Mouse (Mus musculus) kidney, embryonic 14.5 days (tissue): ENCODE measurements around the gene Tfpt. TPM values are rescaled to one million over a fixed set of nuclear protein-coding genes. Genes with fewer than 3 reads are reported as not detected.

Source experiments
- ATAC-seq: fragments of 200-750 bp; cut with Nextera tagmentation; 2 replicates; pipeline ENCODE4 v1.8.0; 2017; ENCODE audit warnings: moderate number of reproducible peaks, mild to moderate bottlenecking, moderate TSS enrichment, moderate library complexity; ENCODE audit not compliant: low FRiP score, low TSS enrichment
- H3K27ac ChIP-seq: fragments of 300-500 bp; sonication (generic); 2 replicates; pipeline ENCODE4 v1.5.1; 2014; ENCODE audit warnings: low read depth, mild to moderate bottlenecking, low read length, moderate library complexity, mixed read lengths
- H3K27me3 ChIP-seq: fragments of 300-500 bp; sonication (generic); 2 replicates; pipeline ENCODE4 v1.6.1; 2014; ENCODE audit warnings: mild to moderate bottlenecking, low read length; ENCODE audit not compliant: control insufficient read depth, insufficient read depth
- H3K36me3 ChIP-seq: fragments of 300-500 bp; sonication (generic); 2 replicates; pipeline ENCODE4 v1.6.1; 2014; ENCODE audit warnings: low read length, mixed read lengths; ENCODE audit not compliant: control insufficient read depth, insufficient read depth
- H3K4me1 ChIP-seq: fragments of 300-500 bp; sonication (generic); 2 replicates; pipeline ENCODE4 v1.6.1; 2014; ENCODE audit warnings: low read length, mixed read lengths; ENCODE audit not compliant: control insufficient read depth, insufficient read depth
- H3K4me2 ChIP-seq: fragments of 300-500 bp; sonication (generic); replicated peaks from 2 replicates; pipeline ENCODE4 v1.6.1; 2014; ENCODE audit warnings: low read depth, mild to moderate bottlenecking, low read length
- H3K4me3 ChIP-seq: fragments of 300-500 bp; sonication (generic); 2 replicates; pipeline ENCODE4 v1.5.1; 2014; ENCODE audit warnings: mild to moderate bottlenecking, low read length
- H3K9ac ChIP-seq: fragments of 300-500 bp; sonication (generic); 2 replicates; pipeline ENCODE4 v1.6.1; 2014; ENCODE audit warnings: low read depth, mild to moderate bottlenecking, low read length, moderate library complexity
- H3K9me3 ChIP-seq: fragments of 300-500 bp; sonication (generic); 2 replicates; pipeline ENCODE4 v1.6.1; 2016; ENCODE audit warnings: low read length; ENCODE audit not compliant: control insufficient read depth
- WGBS: fragments of 180-500 bp; shearing (Covaris S2); extraction: QIAGEN DNeasy Blood & Tissue Kit; methylation state at CpG from one replicate; pipeline ENCODE4 v1.1.7; 2014; 5-methylcytosine and 5-hydroxymethylcytosine counted together
- polyA plus RNA-seq: library from polyadenylated mRNA; unstranded; fragments of >200 nt; fragmentation: Nextera tagmentation; extraction: Ambion mirVana; gene quantifications from 2 replicates; pipeline ENCODE4 v1.2.1, GENCODE M21; 2014

Tfpt gene
- polyA plus RNA-seq, 1 experiment from 2014 or later, result 24.2 TPM

DNA sequence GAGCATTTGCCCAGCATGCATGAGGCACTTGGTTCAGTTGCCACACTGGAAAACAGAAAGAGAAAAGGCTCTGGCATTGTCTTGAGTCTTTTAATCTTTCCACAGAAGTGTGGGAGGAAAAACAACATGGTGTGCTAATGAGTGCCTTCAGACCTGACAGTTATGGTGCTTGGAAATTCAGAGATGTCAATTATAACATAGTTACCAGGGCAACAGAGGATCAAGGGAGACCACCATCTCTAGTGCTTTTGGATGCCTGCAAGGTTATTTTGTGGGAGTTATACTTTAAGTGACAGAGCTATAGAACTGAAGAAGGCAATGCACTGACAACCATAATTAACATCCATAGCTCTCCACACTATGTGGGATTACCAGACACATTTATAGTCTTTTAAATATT, 35.9 kb downstream of the Tfpt start:
- Histone ChIP-seq H3K27ac (no peak overlapping the region), H3K9me3 (no peaks in the 10 kb centered on the region), H3K27me3 (no peaks in the 10 kb centered on the region), H3K4me1 (no peaks in the 10 kb centered on the region), H3K4me3 (no peak overlapping the region), H3K36me3 (no peaks in the 10 kb centered on the region), H3K9ac (no peak overlapping the region), H3K4me2 (no peak overlapping the region)
- ATAC-seq, result no peak

DNA sequence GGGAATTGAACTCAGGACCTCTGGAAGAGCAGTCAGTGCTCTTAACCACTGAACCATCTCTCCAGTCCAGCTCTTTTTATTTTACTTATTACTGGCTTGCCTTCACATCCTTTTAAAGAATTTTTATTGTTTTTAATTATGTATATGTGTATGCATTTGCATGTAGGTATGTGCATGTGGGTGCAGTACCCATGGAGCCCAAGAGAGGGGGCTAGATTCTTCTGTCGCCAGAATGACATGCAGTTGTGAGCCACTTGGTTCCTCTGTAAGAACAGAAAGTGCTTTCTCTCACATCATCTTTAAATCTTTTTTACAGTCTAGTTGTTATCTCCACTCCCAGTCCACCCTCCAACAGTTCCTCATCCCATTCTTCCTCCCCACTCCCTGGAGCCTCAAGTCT, 38.2 kb downstream of the Tfpt start:
- no peak overlapping the region for H3K27ac ChIP-seq

DNA sequence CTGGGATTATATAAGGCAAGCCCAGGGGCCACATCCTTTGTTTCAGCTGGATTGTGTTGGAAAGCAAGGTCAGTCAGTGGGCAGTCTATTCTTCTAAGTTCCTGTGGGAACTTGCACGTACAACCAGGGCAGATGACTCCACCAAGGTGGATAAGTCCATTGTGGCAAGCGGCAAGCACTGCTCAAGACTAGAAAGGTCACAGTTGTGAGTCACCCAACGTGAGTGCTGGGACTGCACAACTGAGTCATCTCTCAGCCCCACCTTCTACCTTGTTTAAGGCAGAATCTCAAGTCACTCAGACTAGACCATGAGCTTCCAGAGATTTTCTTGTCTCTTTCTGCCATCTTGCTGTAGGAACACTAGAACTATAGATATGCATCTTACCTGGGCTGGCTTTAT, 39.2 kb downstream of the Tfpt start:
- H3K4me2 ChIP-seq, result no peak overlapping the region
- WGBS, result 79% methylated on average over 3 of the region's 3 CpGs
- no peak for ATAC-seq

More for the DNA sequence above, 38.2 kb downstream of the Tfpt start:
- Histone ChIP-seq H3K4me3 (no peak overlapping the region), H3K27me3 (no peaks in the 10 kb centered on the region), H3K4me2 (no peak overlapping the region), H3K4me1 (no peaks in the 10 kb centered on the region), H3K9ac (no peak overlapping the region), H3K9me3 (no peaks in the 10 kb centered on the region), H3K36me3 (no peaks in the 10 kb centered on the region)
- no peak for ATAC-seq
- 85% methylated on average over 1 of the region's 1 CpGs for WGBS

DNA sequence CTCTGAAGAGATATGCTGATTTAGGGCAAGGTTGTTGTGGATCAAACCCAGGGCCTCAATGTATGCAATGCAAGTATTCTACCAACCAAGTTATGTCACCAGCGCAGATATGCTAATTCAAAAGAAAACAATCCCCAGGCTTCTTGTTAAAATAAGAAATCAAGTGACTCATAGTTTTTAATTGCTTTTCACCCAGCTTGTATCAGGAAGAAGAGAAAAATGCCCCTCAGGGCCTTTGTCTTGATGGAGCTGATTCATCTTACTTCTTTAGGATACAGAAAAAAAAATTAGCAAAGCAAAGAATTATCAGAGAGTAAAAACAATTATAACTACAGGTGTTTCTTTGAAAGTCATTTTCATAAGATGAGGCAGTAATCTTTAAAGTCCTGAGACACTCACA, 42.4 kb downstream of the Tfpt start:
- 68% methylated on average over 1 of the region's 1 CpGs for WGBS
- no peaks in the 10 kb centered on the region for H3K4me1 ChIP-seq
- H3K27me3 ChIP-seq, result no peaks in the 10 kb centered on the region
- no peak overlapping the region for H3K27ac ChIP-seq
- ATAC-seq, result no peak
- H3K4me2 ChIP-seq, result no peak overlapping the region
- H3K4me3 ChIP-seq, result no peak overlapping the region
- no peaks in the 10 kb centered on the region for H3K9me3 ChIP-seq
- no peak overlapping the region for H3K9ac ChIP-seq
- H3K36me3 ChIP-seq, result no peaks in the 10 kb centered on the region

More for the DNA sequence above, 39.2 kb downstream of the Tfpt start:
- Histone ChIP-seq H3K27ac (no peak overlapping the region), H3K9me3 (no peaks in the 10 kb centered on the region), H3K27me3 (no peaks in the 10 kb centered on the region), H3K36me3 (no peaks in the 10 kb centered on the region), H3K9ac (no peak overlapping the region), H3K4me3 (no peak overlapping the region), H3K4me1 (no peaks in the 10 kb centered on the region)

DNA sequence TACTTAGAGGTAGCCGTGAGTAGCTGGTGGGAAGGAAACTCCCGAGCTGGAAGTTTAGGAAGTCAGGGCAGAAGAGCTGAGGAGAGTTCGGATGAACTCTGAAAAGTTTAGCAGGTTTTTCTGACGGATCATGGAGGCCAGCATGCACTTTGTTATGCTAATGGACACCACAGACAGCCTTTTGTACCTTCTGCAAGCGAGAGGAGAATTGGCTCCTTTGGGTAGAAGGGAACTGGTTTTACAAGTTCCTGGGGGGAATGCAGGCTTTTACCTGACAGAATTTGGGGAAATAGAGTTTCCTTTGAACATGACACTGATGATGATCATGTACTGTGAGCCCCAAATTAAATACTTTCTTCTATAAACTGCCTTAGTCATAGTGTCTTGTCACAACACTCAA, 43.5 kb downstream of the Tfpt start:
- no peaks in the 10 kb centered on the region for H3K36me3 ChIP-seq
- WGBS, result 7% methylated on average over 5 of the region's 5 CpGs
- H3K4me1 ChIP-seq, result no peaks in the 10 kb centered on the region
- no peak for ATAC-seq
- H3K27me3 ChIP-seq, result no peaks in the 10 kb centered on the region
- no peak overlapping the region for H3K9ac ChIP-seq
- H3K4me2 ChIP-seq, result no peak overlapping the region
- H3K27ac ChIP-seq, result no peak overlapping the region
- no peak overlapping the region for H3K4me3 ChIP-seq
- H3K9me3 ChIP-seq, result no peaks in the 10 kb centered on the region

DNA sequence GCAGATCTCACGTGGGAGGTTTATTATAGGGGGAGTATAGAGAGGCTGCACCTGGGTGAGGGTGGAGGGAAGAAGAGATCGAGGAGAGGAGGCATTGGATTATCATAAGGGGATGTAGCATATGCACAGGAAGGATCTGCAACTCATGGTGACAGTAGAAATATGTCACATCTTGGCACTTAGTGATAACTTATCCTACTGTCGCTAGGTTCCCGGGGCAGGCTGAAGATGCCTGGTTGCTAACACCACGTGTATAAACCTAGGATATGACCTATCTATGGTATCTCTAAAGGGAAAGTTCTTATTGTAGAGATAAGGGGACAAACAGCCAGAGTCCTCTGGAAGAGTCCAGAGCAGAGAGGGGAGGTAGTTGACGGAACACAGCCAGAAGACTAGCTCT, 44.0 kb downstream of the Tfpt start:
- Histone ChIP-seq H3K27ac (no peak overlapping the region), H3K36me3 (no peaks in the 10 kb centered on the region), H3K27me3 (no peaks in the 10 kb centered on the region), H3K4me1 (no peaks in the 10 kb centered on the region), H3K4me2 (no peak overlapping the region), H3K4me3 (no peak overlapping the region), H3K9me3 (no peaks in the 10 kb centered on the region), H3K9ac (no peak overlapping the region)
- WGBS, result 15% methylated on average over 6 of the region's 6 CpGs
- no peak for ATAC-seq

DNA sequence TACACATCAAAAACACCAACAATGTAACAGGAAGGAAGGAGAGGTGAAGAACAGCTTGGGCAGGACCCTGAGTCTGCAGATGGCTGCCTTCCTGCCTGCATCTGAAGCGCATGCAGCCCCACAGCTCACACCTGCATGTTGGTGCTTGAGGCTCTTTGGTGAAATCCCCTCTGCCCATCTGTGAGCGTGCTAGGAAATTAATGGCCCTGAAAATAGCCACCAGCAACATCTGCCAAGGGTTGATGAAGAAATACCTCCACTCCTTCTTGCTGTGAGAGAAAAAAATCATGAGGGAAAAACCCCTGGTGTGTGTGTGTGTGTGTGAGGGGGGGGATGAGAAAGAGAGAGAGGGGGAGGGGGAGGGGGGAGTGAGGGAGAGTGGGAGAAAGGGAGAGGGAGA, 49.7 kb downstream of the Tfpt start:
- no peak overlapping the region for H3K4me2 ChIP-seq
- no peaks in the 10 kb centered on the region for H3K4me1 ChIP-seq
- H3K9ac ChIP-seq, result no peak overlapping the region
- H3K36me3 ChIP-seq, result no peaks in the 10 kb centered on the region
- H3K27me3 ChIP-seq, result no peaks in the 10 kb centered on the region
- no peak overlapping the region for H3K4me3 ChIP-seq
- H3K9me3 ChIP-seq, result no peaks in the 10 kb centered on the region
- ATAC-seq, result no peak
- 17% methylated on average over 2 of the region's 2 CpGs for WGBS
- no peak overlapping the region for H3K27ac ChIP-seq

DNA sequence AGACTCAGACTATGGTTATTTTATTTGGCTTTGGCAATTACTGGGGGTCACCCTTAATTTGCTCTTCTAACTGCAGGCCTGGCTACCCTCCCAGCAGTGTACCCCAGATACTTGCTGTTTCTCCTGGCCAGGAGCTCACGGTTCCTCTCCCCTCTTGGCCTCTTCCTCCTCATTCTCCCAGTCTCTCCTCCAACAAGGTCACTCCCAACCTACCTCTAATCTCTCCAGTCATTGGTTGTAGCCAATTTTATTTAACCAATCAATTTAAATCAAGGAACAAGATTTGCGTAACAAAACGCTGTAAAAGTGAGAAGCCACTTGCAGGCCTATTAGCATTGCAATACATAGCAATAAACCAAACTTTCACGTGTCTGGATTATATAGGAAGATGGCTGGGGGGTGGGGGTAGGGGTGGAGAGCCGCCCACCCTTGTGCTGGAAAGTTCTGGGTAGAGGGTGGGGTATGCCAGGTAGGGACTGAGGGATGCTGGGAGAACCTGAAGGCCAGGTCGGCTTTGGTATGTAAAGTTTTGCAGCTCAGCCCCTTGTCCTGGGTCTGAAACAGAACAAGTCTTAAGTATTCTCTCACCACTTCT, 50.7 kb downstream of the Tfpt start:
- ATAC-seq, result no peak
- H3K27ac ChIP-seq, result no peak overlapping the region

DNA sequence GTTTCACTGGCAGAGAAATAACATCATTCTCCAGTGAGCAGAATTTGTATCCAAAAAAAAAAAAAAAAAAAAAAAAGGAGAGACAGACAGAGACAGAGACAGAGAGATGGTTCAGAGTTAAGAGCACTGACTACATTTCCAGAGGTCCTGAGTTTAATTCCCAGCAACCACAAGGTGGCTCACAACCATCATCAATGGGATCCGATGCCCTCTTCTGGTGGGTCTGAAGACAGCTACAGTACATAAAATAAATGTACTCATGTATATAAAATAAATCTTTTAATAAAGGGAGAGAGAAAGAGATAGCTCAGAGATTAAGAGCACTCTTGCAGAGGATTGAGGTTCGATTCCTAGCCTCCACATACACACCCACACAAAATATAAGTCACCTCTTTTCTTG, 51.5 kb downstream of the Tfpt start:
- no peak overlapping the region for H3K27ac ChIP-seq
- H3K9me3 ChIP-seq, result no peaks in the 10 kb centered on the region
- H3K27me3 ChIP-seq, result no peaks in the 10 kb centered on the region
- WGBS, result 85% methylated on average over 2 of the region's 2 CpGs
- H3K36me3 ChIP-seq, result no peaks in the 10 kb centered on the region
- no peak overlapping the region for H3K4me3 ChIP-seq
- H3K4me1 ChIP-seq, result no peaks in the 10 kb centered on the region
- ATAC-seq, result no peak
- no peak overlapping the region for H3K9ac ChIP-seq
- H3K4me2 ChIP-seq, result no peak overlapping the region

More for the DNA sequence above, 50.7 kb downstream of the Tfpt start:
- Histone ChIP-seq H3K9ac (no peak overlapping the region), H3K4me3 (no peak overlapping the region), H3K27me3 (no peaks in the 10 kb centered on the region), H3K4me1 (no peaks in the 10 kb centered on the region), H3K4me2 (no peak overlapping the region), H3K9me3 (no peaks in the 10 kb centered on the region), H3K36me3 (no peaks in the 10 kb centered on the region)
- WGBS, result 57% methylated on average over 6 of the region's 6 CpGs
